Mouse (Mus musculus) spleen, postnatal 4 days (tissue): ENCODE data around the gene Plvap.

ENCODE experiments used
- DNase-seq, 2 experiments: peaks; one replicate each; pipeline ENCODE4 v3.0.0; 2022; ENCODE audit warnings: low spot score in 2 of 2

Plvap gene

DNA sequence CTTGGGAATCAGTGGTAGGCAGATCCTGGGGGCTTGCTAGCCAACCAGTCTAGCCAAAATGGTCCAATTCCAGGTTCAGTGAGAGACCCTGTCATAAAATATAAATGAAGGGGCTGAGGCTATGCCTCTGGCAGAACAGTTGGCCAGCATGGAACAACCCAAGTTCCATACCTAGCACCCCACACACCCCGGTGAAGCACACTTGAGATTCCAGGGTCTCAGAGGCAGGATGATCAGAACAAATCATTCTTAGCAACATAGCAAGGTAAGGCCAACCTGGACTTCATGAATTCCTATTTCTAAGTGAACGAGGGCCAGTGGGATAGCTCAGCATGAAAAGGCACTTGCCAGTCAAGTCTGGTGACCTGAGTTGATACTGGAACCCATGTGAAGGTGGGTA, 44.4 kb downstream of the Plvap start:
- DNase-seq, result no peak

DNA sequence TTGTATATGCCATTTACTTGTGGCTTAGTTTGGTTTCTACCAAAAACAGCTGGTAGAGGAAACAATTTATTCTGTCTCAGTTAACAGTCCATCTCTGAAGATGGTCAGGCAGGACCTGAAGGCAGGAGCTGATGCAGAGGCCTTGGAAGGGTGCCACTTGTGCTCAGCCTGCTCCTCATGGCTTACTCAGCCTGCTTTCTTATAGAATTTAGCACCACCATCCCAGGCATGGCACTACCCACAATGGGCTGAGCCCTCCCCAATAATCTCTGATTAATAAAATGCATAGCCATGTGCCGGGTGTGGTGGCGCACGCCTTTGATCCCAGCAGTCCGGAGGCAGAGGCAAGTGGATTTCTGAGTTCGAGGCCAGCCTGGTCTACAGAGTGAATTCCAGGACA, 45.4 kb downstream of the Plvap start:
- DNase-seq, result no peak

DNA sequence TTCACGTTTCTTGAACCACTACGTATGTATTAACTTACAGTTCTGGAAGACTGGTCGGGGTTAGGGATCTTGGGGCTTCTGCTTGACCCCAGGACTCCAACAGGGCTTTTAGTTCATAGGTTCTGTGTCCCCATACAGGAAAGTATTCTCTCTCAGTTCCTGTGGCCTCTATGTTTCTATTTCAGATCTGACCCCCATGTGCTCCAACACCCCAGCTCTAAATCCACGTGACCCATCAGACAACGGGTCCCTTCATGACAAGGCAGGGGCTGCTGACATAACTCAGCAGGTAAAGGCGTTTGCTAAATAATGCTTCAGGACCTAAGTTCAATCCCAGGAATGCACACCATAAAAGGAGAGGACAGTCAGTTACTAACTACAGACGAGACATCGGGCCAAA, 45.8 kb downstream of the Plvap start:
- no peak for DNase-seq

DNA sequence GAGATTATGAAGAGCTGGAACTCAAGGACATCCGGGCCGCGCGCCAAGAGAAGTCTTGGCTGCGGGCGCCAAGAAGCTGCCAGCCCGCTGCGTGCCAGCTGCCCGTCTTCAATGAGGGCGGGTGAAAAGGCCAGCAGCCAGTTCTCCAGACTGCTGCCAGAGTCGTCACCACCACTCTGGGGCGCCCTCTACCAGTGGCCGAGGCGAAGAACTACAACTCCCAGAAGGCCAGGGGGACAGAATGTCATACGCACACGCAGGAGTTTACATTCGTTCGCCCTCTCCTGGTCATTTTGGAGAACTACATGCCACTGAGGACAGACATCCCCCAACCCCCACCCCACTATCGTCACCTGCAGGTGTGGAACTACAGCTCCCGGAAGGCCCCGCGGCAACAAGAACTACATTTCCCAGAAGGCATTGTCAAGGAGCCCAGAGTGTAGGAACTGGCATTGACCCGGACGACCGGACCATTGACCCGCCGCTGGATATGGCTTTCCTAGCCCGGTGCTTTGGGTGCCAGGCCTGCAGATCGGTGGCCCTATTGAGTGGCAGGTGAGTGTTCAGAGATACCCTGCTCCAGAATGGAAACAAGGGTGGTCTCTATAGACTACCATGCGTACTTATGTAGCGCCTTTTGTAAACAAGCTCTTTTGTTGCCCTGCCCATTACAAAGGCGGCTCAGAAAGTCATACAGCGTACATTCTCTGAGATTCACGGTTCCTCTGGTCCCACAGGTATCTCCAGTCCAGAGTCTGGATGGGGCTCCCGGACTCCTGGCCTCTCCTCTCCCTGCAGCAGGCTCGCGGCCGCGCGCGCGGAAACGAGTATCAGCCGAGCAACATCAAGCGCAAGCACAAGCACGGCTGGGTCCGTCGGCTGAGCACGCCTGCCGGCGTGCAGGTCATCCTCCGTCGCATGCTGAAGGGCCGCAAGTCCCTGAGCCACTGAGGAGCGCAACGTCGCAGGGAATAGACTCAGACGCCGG, 46.7 kb downstream of the Plvap start, which contains the start of gene Mrpl34:
TSS of gene Mrpl34 (plus strand) at position 447 of the 988 bp plus-strand sequence.
- peak; percentile 98 to 99 for DNase-seq

DNA sequence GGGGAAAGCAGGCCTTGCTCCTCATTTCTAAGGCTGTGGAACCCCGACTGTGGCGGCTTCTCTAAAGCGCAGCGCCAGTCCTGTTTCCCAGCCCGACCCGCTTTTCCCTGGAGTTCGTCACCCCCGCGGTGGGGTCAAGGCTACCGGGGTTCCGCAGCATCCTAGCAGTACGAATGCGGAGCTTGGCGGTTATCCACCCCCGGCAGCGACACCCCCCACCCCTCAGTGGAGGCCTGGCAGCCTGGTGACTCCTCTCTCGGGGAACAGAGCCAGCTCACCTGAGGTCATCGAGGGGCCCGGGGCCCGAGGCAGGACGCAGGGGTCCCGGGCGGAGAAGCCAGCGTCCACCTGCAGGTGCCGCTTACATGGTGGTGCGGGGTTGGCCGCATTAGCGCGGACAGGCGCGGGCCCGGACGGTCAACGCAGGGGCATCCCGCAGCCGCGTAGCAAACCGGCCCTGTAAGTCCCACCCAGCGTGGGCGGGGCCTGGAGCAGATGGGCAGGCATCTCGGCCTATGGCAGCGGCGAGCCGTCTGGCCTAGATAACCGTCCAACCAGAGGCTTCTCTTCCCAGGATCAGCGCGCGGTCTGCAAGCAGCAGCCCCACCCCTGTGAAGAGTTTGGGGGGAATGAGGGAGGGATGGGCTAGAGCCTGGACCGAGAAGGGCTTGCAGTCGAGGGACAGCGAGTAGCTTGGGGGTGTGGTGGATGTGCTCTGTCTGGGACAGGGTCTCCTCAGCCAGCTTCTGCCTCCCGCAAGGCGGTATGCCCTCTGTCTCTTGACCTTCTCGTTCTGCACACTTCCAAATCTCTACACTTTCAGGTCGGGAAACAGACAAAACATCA, 48.1 kb downstream of the Plvap start, which contains the start of gene Abhd8:
TSS of gene Abhd8 (minus strand) at position 468 of the 846 bp plus-strand sequence.
- DNase-seq, result peak; percentile 97 to 99

DNA sequence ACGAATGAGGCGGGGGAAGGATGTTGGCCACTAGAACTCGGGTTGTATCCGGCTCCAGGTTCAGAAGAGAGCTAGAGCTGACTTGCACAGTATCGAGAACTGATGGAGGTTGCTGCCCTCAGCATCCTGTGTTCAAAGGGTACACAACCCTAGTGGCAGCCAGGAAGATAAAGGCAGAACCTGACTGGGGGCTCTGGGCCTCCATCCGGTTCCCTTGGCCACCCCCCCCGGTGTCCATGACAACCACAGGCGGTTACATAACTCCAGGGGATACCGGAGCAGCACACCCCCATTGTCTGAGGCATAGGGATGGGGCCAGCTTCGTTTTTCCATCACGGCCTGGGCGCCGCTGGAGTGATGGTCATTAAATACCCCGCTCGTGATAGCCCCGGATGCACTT, 48.8 kb downstream of the Plvap start:
- DNase-seq, result no peak

DNA sequence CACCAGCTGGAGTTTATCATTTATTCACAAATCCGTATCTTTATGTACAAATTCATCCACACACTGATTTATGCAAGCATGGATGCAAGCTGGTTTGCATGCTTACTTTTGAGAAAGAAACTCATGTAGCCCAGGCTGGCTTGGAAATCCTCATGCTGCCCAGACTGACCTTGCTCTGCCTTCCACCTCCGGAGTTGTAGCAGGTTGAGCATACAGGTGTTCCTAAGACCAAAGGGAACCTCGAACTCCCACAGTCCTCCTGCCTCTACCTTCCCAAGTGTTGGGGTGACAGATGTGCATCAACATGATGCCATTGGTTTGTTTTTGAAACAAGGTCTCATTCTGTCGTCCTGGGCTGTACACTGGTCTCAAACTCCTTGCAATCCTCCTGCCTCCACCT, 49.4 kb downstream of the Plvap start:
- no peak for DNase-seq

DNA sequence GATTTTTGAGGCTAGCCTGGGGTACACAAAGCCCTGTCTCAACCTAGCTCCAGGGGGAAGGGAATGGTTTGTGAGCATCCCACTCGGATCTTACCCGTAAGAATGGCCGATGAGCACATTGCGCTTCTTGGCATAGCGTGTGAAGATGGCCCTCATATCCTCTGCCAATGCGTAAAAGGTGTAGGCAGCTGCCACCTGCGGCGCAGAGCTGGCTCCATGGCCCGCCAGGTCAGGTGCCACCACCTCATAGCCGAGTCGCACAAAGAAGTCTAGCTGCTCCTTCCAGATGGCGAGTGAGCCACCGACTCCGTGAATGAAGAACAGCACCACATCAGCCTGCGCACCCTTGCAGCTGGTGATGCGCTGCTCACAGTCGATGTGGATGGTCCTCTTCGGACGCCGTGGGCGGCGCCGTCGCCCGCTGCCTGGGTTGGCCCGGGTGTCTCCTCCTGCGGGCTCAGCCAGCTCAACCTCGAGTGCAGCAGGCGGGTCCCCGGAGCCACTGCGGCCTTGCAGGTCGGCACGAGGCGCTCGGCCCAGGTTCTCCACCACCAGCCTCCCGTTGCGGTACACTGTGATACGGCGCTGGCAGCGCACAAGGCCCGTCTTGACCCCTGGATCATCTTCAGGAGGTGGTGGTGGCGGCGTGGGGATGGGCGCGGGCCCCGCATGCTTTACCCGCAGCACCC, 50.3 kb downstream of the Plvap start:
- DNase-seq, result peak in 1 of 2 experiments; percentile 70

DNA sequence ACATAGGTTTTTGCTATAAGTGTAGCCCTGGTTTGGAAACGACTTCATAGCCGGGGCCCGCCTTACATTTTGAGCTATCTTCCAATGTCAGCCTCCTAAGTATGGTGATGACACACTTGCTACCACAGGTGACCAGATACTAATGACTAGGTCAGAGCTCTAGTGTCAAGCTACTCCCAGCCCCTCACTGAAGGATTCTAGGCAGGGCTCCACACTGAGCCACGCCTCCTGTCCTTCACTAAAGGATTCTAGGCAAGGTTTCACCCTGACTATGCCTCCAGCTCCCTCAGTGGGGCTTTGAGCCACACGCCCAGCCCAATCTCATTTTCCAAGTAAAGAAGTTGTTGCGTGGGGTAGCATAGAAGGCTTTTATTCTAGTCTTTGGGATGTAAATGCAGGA, 50.8 kb downstream of the Plvap start:
- no peak for DNase-seq

DNA sequence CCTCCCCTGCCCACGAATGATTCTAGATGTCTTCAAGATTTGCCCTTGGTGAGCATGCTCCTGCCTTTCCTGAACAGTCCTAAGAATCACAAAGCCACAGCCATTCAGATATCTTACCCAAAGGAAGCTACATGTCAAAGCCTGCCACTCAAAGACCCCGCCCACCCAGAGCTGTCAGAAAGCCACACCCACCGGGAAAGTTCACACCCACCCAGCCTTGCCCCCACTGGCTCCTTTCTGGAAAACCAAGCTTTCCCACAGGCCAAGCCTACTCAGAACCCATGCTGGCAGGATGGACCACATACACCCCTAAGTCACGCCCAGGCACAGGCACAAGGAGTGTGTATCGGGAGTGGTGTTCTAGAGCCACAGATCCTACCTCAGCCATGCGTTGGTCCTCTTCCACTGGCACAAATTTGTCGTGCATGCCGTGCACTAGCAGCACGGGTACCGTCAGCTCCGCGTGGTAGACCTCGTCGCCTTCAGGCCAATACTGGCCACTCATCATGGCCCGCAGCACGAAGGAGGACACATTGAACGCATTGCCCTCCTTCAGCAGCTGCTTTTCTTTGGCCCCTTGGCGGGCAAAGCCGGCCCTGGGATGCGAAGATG, 53.8 kb downstream of the Plvap start:
- peak in 1 of 2 experiments; percentile 11 for DNase-seq

DNA sequence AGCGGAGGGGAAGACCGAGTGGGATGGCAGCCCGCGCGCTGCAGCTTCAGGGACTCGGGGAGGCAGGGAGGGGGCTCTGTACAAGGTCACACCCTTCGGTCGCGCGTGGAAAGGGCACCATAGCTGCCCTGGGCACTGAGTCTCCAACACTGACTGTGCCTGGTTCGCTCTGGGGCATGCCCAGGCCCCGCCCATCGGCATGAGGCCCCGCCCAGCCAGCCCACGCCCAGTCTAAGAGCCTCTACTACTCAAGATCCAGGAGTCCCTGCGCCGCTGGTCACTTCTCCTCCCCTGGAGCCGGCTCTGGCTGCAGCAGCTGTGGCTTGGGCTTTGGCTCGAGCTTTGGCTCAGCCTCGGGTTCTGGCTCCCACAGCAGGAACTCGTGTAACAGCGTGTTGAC, 54.6 kb downstream of the Plvap start:
- peak; percentile 24 to 66 for DNase-seq

DNA sequence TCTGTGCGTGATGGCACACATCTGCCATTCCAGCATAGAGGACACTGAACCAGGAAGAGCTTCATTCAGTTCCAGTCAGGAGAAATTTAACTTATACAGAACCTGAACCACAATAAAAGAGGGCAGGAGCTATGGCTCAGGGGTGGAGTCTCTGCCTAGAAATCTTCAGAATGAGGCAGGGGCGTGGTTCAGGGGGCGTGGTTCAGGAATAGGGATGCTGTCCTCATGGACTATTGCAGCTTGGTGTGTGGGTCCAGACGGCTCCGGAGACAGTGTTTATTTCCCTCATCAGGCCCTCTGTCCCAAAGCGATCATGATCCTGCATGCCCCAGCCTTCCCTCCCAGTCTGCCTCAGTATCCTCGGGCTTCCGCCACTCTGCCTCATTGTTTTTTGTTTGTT, 56.9 kb downstream of the Plvap start:
- DNase-seq, result peak; percentile 9 to 54

DNA sequence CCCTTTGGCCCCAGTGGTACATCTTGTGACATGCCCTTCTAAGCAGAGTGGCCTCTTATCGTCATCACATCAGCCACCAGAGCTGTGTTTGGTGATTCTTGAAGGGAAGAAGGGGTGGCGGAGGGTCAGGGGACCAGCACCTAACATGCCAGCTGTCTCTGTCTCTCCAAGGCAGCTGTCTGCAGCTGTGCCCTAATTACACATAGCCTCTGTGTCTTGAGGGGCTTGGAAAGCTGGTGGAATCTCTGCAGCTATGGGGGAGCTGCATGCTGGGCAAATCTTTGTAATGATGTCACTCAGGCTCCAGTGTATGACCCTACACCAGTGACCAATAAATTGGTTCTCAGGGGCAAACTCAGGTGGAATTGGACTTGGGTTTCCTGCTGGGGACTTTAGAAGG, 58.9 kb downstream of the Plvap start:
- DNase-seq, result peak in 1 of 2 experiments; percentile 40

DNA sequence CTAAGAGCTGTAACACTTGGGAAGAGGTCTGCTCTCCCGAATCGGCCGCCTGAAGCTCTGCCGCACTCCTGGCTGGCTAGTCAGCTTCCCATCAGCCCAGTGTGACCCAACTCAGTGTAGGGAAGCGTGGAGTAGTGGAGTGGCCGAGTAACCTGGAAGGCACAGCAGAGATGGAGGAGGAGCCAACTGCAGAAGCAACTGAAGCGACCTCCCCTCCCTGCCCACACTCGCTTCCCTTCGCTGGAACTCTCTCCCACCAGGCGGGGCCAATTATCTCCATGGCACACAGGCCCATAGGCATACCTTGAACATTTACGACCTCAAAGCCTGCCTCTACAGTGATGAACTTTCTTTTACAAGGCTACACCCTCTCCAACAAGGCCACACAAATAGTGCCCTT, 59.8 kb downstream of the Plvap start:
- peak in 1 of 2 experiments; percentile 52 for DNase-seq

DNA sequence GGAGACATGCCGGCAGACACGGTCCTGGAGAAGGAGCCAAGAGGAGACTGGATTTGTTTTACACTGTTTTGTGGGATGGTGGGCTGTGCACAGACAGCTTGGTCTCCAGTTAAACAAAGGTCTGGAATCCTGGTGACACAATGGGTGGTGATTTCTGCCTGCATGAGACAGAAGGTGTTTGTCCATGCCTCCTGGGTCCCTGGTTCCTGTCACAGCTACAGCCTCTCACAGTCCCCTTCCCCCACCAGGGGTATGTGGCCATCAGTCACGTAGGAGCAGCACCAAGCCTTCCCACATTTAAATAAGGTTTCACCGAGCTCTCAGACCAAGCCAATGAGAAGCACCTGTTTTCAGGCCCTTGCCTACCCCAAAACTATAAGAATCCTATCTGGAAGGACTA, 60.2 kb downstream of the Plvap start:
- peak in 1 of 2 experiments; percentile 50 for DNase-seq
